Mouse (Mus musculus) embryonic facial prominence, embryonic 14.5 days (tissue): ENCODE data around the gene Lnx2. TPM values are rescaled to one million over a fixed set of nuclear protein-coding genes. Genes with fewer than 3 reads are reported as not detected.

Experiments used
- ATAC-seq: fragments of 200-750 bp; cut with Nextera tagmentation; 2 replicates; pipeline ENCODE4 v1.8.0; 2017; ENCODE audit warnings: low read depth, moderate number of reproducible peaks, moderate TSS enrichment
- DNase-seq: peaks from one replicate; pipeline ENCODE4 v3.0.0-alpha.2; 2015; ENCODE audit warnings: low spot score
- H3K27ac ChIP-seq: fragments of 300-500 bp; sonication (generic); replicated peaks from 2 replicates; pipeline ENCODE4 v1.5.1; 2014; ENCODE audit warnings: low read depth, mild to moderate bottlenecking, low read length, moderate library complexity
- H3K27me3 ChIP-seq: fragments of 300-500 bp; sonication (generic); replicated peaks from 2 replicates; pipeline ENCODE4 v1.6.1; 2014; ENCODE audit warnings: low read length; ENCODE audit not compliant: control insufficient read depth, insufficient read depth
- H3K36me3 ChIP-seq: fragments of 300-500 bp; sonication (generic); 2 replicates; pipeline ENCODE4 v1.6.1; 2014; ENCODE audit warnings: low read length, mixed read lengths; ENCODE audit not compliant: control insufficient read depth, insufficient read depth
- H3K4me1 ChIP-seq: fragments of 300-500 bp; sonication (generic); 2 replicates; pipeline ENCODE4 v1.6.1; 2014; ENCODE audit warnings: antibody characterized with exemption, low read length; ENCODE audit not compliant: control insufficient read depth, insufficient read depth
- H3K4me2 ChIP-seq: fragments of 300-500 bp; sonication (generic); 2 replicates; pipeline ENCODE4 v1.6.1; 2014; ENCODE audit warnings: low read depth, mild to moderate bottlenecking, low read length, moderate library complexity, mixed read lengths
- H3K4me3 ChIP-seq: fragments of 300-500 bp; sonication (generic); 2 replicates; pipeline ENCODE4 v1.5.1; 2014; ENCODE audit warnings: low read depth, mild to moderate bottlenecking, low read length
- H3K9ac ChIP-seq: fragments of 300-500 bp; sonication (generic); 2 replicates; pipeline ENCODE4 v1.6.1; 2014; ENCODE audit warnings: low read depth, mild to moderate bottlenecking, low read length, moderate library complexity, mixed read lengths
- H3K9me3 ChIP-seq: fragments of 300-500 bp; sonication (generic); 2 replicates; pipeline ENCODE4 v1.6.1; 2016; ENCODE audit warnings: low read length; ENCODE audit not compliant: control insufficient read depth
- WGBS: fragments of 180-500 bp; shearing (Covaris S2); extraction: QIAGEN DNeasy Blood & Tissue Kit; methylation state at CpG from one replicate; pipeline ENCODE4 v1.1.7; 2014; 5-methylcytosine and 5-hydroxymethylcytosine counted together
- polyA plus RNA-seq: library from polyadenylated mRNA; unstranded; fragments of >200 nt; fragmentation: Nextera tagmentation; extraction: Ambion mirVana; gene quantifications from 2 replicates; pipeline ENCODE4 v1.2.1, GENCODE M21; 2014

Gene Lnx2
- polyA plus RNA-seq, 1 experiment from 2014 or later = 13.9 TPM

DNA sequence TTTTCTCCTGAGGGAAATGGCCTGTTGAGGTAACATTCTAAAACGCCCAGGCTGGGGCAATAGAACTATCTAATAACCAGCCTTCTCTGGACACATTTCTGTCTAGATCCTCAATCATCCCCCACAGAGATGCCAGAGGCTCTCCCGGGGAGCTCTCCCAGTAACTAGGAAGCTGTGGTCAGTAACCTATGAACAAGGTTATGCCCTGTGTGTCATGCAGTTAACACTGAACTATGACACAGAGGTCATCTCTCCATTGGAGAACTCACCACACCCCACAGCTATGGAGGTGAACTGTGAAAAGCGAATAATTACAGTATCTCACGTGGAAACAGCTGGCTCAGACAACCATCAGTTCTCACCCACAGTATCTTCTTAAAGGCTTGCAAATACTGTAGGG lies 4.5 kb downstream of the Lnx2 start:
- WGBS = 59% methylated on average over 4 of the region's 4 CpGs
- no peak overlapping the region for H3K9ac ChIP-seq
- peaks cover 11% of the 10 kb centered on the region for H3K4me1 ChIP-seq
- DNase-seq = no peak
- no peaks in the 10 kb centered on the region for H3K9me3 ChIP-seq
- no peaks in the 10 kb centered on the region for H3K27me3 ChIP-seq
- no peaks in the 10 kb centered on the region for H3K36me3 ChIP-seq
- no peak overlapping the region for H3K27ac ChIP-seq
- H3K4me2 ChIP-seq = no peak overlapping the region
- no peak for ATAC-seq
- H3K4me3 ChIP-seq = no peak overlapping the region

DNA sequence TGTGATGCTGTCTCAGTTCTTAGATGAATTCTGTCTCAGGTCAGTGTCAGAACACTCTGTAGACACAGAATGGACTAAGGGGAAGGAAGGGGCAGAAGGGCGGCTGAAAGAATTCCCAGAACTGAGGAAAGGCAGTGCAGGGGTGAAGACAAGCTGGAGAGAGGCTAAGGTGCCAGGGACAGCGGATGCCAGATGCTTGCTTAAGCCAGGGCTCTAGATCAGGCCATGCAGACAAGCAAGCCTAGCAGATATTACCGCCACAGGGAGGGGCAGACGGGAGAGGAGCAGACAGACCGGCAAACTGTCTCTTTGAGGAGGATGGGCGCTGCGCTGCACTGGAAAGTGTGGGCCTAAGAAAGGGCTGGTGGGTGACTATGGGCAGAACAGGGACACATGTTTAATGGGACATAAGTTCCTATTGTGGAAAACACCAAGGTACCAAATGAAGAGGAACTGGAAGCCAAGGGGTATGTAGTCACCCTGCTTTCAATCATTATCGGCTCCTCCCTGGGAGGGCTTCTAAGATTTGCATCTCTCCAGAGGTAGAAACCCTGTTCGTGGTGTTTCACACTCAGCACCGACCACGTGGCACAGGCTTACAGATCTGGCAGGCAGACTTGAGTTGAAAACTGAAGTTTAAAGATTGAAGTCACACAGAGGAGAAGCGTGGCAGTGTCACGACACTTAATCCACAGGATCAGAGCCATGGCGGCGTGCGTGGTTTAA lies 5.4 kb downstream of the Lnx2 start:
- Histone ChIP-seq H3K4me2 (no peak overlapping the region), H3K4me1 (peaks cover 11% of the 10 kb centered on the region), H3K4me3 (no peak overlapping the region), H3K27me3 (no peaks in the 10 kb centered on the region), H3K27ac (no peak overlapping the region), H3K36me3 (no peaks in the 10 kb centered on the region), H3K9ac (no peak overlapping the region), H3K9me3 (no peaks in the 10 kb centered on the region)
- DNase-seq (no peak), ATAC-seq (no peak)
- WGBS = 76% methylated on average over 16 of the region's 16 CpGs

DNA sequence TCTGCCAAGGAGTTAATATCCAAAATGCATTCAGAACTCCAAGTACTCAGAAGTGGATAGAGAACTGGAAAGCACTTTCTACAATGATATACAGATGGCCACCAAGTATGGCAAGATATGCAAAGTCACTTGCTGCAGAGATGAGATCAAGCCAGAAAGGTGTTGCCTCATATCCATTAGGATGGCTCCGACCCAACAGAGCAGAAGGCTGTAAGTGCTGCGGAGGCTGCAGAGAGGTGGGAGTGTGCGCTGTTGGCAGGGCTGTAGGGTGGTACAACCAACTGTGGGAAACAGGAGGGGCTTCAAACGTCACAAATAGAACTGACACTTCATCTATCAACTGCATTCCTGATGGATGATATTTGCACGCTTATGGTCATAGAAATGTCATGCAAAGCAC lies 7.5 kb downstream of the Lnx2 start:
- H3K9me3 ChIP-seq = no peaks in the 10 kb centered on the region
- H3K4me1 ChIP-seq = peaks cover 1% of the 10 kb centered on the region; the same call in 1 of the 2 replicates
- no peaks in the 10 kb centered on the region for H3K36me3 ChIP-seq
- 74% methylated on average over 5 of the region's 5 CpGs for WGBS
- H3K9ac ChIP-seq = no peak overlapping the region
- H3K4me2 ChIP-seq = no peak overlapping the region
- H3K4me3 ChIP-seq = no peak overlapping the region
- no peak for DNase-seq
- no peaks in the 10 kb centered on the region for H3K27me3 ChIP-seq
- no peak for ATAC-seq
- H3K27ac ChIP-seq = no peak overlapping the region

DNA sequence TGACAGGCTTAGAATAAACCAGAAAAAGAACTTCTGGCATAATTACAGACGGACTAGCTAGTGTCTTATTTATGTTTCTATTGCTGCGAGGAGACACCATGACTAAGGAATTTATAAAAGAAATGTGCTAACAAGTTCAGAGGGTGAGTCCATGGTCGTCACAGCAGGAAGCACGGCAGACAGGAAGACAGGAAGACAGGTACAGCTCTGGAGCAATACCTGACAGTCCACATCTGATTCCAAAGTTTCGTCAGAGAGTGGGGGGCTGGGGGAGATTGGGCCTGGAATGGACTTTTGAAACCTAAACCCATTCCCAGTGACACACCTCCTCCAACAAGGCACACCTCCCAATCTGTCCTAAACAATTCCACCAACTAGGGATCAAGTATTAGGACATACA lies 9.4 kb downstream of the Lnx2 start:
- ATAC-seq = no peak
- Histone ChIP-seq H3K27me3 (no peaks in the 10 kb centered on the region), H3K4me2 (no peak overlapping the region), H3K27ac (no peak overlapping the region), H3K9me3 (no peaks in the 10 kb centered on the region), H3K9ac (no peak overlapping the region), H3K4me1 (peaks cover 11% of the 10 kb centered on the region; the same call in 1 of the 2 replicates), H3K36me3 (no peaks in the 10 kb centered on the region), H3K4me3 (no peak overlapping the region)
- WGBS = 57% methylated on average over 5 of the region's 5 CpGs
- DNase-seq = no peak

DNA sequence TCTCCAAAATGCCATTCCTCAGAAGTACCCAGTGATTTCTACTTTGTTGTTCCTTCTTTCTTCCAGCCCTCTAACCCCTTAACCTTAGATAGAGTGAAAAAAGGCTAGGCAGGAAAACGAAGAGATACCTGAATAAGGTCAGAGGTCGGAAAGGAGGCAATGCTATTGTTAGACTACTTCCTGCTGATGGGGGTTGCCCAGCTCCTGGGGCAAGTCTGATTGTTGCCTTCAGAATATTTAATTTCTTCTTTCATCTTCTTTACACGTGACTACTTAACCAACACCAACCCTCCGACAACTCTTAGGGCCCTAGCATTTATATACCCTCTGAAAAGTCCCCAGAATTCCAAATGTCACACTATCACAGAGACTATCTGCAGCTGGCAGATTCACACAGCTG lies 10.3 kb downstream of the Lnx2 start:
- Histone ChIP-seq H3K27me3 (no peaks in the 10 kb centered on the region), H3K4me1 (peaks cover 11% of the 10 kb centered on the region; the same call in 1 of the 2 replicates), H3K9ac (no peak overlapping the region), H3K4me3 (no peak overlapping the region), H3K27ac (no peak overlapping the region), H3K36me3 (no peaks in the 10 kb centered on the region), H3K4me2 (no peak overlapping the region), H3K9me3 (no peaks in the 10 kb centered on the region)
- ATAC-seq (no peak), DNase-seq (no peak)
- WGBS = 46% methylated on average over 4 of the region's 4 CpGs

DNA sequence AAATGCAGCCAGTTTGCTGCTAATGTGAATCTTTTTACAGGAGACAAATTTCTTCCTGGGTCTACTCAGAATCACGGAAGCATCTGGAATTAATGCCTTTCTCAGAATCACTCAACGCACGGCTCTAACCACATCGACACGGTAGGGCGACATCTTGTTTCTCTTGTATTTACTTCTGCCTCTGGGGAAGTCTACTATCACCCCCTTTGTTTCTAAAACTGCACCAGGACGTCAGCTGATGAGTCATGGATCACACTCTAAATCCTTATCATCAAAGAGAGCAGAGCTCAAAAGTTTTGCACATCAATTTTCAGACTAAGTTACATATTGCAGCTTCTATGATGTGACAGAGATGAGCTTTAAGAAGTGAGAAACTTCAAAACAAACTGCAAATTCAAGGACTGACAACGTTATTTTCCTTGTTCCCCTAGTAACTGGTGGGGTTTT lies 13.1 kb downstream of the Lnx2 start:
- peak overlapping the region; percentile 35 for H3K4me2 ChIP-seq
- ATAC-seq = no peak

DNA sequence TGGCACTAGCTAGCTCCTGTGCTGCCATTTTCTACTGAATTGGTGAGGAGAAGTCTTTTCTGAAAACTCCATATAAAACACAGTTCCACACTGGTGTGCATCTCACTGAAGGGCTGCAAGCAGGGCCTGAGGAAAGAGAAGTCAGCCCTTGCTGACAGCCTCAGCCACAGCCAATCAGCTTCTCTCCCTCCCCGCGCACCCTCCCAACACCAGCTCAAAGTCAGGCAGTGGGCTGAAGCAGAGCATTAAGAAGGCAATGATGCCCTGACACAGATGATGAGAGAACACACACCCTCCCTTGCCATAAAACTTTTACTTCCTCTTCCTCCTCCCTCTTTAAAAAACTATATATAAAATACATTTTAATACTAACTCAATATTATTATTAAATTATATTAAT lies 16.4 kb downstream of the Lnx2 start:
- Histone ChIP-seq H3K27ac (no peak overlapping the region), H3K36me3 (no peaks in the 10 kb centered on the region), H3K27me3 (no peaks in the 10 kb centered on the region), H3K9me3 (no peaks in the 10 kb centered on the region), H3K4me2 (no peak overlapping the region), H3K9ac (no peak overlapping the region), H3K4me1 (peaks cover 11% of the 10 kb centered on the region; the same call in 1 of the 2 replicates), H3K4me3 (no peak overlapping the region)
- DNase-seq = no peak
- 82% methylated on average over 2 of the region's 2 CpGs for WGBS
- no peak for ATAC-seq

More for the DNA sequence above, 13.1 kb downstream of the Lnx2 start:
- no peaks in the 10 kb centered on the region for H3K27me3 ChIP-seq
- peak overlapping the region; percentile 28; the same call in 1 of the 2 replicates for H3K27ac ChIP-seq
- no peaks in the 10 kb centered on the region for H3K9me3 ChIP-seq
- 31% methylated on average over 8 of the region's 8 CpGs for WGBS
- H3K36me3 ChIP-seq = no peaks in the 10 kb centered on the region
- no peak overlapping the region for H3K4me3 ChIP-seq
- peaks cover 11% of the 10 kb centered on the region; the same call in 1 of the 2 replicates for H3K4me1 ChIP-seq
- H3K9ac ChIP-seq = no peak overlapping the region
- no peak for DNase-seq

DNA sequence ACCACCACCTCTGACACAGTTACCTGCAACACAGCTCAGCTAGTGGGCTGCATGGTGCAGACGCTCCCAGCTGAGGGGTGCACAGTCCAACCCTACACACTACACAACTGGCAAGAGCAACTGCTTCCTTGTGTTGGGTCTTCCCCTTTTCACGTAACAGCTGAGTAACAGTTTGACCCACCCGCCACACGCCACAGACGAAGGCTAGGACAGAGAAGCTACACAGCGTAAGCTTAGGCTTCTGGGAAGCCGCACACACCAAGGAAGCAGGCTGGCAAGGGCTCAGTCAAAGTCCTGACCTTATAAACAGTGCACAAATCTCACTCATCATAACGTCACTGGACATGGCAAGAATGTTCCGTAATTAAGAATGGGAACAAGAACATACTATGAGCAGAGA lies 17.1 kb downstream of the Lnx2 start:
- Histone ChIP-seq H3K27ac (no peak overlapping the region), H3K36me3 (no peaks in the 10 kb centered on the region), H3K9me3 (no peaks in the 10 kb centered on the region), H3K27me3 (no peaks in the 10 kb centered on the region), H3K4me1 (peaks cover 11% of the 10 kb centered on the region; the same call in 1 of the 2 replicates), H3K4me3 (no peak overlapping the region), H3K4me2 (no peak overlapping the region), H3K9ac (no peak overlapping the region)
- no peak for ATAC-seq
- DNase-seq = no peak
- WGBS = 85% methylated on average over 9 of the region's 9 CpGs

DNA sequence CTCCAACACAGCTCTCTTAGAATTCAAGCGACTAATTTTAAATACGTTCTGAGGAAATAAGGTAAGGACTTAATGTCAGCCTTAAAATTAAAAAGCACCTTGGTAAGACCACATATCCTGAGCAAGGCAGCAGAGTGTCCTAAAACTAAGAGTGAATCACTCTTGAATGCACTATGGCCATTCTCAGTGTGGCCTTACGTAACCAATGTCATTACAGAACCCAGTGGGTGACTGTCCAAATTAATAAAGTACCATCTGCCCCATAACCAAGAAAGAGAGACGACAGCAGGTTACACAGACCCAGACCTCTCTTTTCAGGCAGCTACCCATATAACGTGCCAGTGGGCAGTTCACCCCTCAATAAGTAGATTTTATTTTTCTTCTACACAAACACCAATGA lies 17.7 kb downstream of the Lnx2 start:
- Histone ChIP-seq H3K27me3 (no peaks in the 10 kb centered on the region), H3K9me3 (no peaks in the 10 kb centered on the region), H3K27ac (no peak overlapping the region), H3K9ac (no peak overlapping the region), H3K36me3 (no peaks in the 10 kb centered on the region), H3K4me1 (peaks cover 7% of the 10 kb centered on the region; the same call in 1 of the 2 replicates), H3K4me3 (no peak overlapping the region), H3K4me2 (no peak overlapping the region)
- 89% methylated on average over 5 of the region's 5 CpGs for WGBS
- DNase-seq (no peak), ATAC-seq (no peak)
